Mouse (Mus musculus): ENCODE results near the gene Stat4. TPM values are rescaled to one million over a fixed set of nuclear protein-coding genes. Genes with fewer than 3 reads are reported as not detected.
A peak's percentile ranks its signal among the peaks of the same experiment; 100 is the strongest.

The Stat4 gene
- total and polyA plus RNA-seq, 3 experiments, result 11.4 to 17.5 (median 16.7) TPM

DNA sequence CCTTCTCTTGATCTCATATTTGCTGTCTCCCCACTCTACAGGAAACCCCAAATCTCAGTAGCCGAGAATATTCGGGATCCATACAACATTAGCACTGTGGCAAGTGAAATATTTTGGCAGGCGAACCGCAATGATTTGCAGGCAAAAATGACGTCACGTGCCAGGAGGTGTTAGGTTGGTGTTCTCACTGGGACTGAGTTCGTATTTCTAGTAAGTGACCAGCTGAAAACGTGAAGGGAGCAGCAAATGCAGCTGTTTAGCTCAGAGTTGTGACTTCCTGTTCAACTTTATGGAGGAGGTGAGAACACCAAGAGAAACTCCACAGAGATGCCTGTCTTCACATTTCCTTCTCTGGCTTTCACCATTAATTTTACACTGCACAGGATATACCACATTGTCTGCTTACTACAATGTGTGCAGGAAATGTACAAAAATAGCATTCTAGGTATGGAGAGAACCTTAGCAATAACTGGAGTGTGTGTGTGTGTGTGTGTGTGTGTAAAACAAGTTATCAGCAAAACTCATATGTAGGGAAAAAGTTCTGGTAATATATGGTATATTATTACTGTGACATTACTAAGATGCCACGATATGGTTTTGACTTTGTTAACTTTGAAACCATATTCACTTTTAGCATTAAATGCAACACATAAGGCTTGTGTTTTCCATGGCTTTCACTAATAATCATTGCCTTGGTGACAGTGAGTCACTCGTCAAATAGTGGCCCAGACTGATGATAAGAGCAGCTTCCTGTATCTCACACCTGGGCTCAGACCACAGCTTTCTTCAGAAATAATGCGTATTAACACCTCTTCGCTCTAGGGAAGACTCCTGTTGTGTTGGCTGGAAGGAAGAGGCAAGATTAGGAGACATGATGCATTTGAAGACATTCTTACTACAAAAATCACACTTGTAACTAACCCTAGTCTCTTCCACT is 48.1 kb downstream of the Stat4 start:
- no peak overlapping the region for H3K4me2 ChIP-seq (ENCODE audit: insufficient read depth, low read depth, poor library complexity, severe bottlenecking)
- no peak overlapping the region for H3K9ac ChIP-seq (ENCODE audit: insufficient read depth, low read depth)
- no peaks in the 10 kb centered on the region for H3K27me3 ChIP-seq (replicated peaks)
- in situ Hi-C loops (cut with MboI; ENCODE audit: low pct_ligation_motif_present, low pct_unique_long_range_greater_than_20kb, low sequenced_read_pairs) (loop anchor here (5.0 kb wide), 1 partner anchor 37 kb away; no protein-coding TSS in a partner anchor), dilution Hi-C loops (cut with MboI; ENCODE audit: extremely low pct_ligation_motif_present, extremely low pct_unique_long_range_greater_than_20kb, low sequenced_read_pairs) (no loop called here)
- no peak overlapping the region for H3K27ac ChIP-seq (ENCODE audit: insufficient read depth, low read depth)
- peaks cover 0 to 3% of the 10 kb centered on the region in 2 experiments for H3K36me3 ChIP-seq (replicated peaks in 1 of 2; ENCODE audit: control insufficient read depth in 1 of 2, insufficient read depth in 1 of 2, low read length in 1 of 2)
- peaks cover 9 to 26% of the 10 kb centered on the region in 2 experiments for H3K4me1 ChIP-seq (ENCODE audit: control insufficient read depth in 1 of 2, insufficient read depth in 2 of 2)
- H3K4me3 ChIP-seq (replicated peaks in 1 of 3; ENCODE audit: low read depth in 2 of 3, low read length in 2 of 3, poor library complexity in 1 of 3), result no peak overlapping the region
- TF ChIP-seq USF2 (conservative IDR thresholded peaks at IDR 0.05; ENCODE audit: low read depth, low read length) (no peak), MEF2A (IDR thresholded peaks at IDR 0.05; ENCODE audit: borderline replicate concordance, low read depth, low read length) (no peak), BHLHE40 (IDR thresholded peaks at IDR 0.05; ENCODE audit: low read depth, low read length) (peak; percentile 23; the same call in 1 of the 2 replicates), ZMIZ1 (IDR thresholded peaks at IDR 0.05; ENCODE audit: low read depth, low read length) (no peak)
- peaks cover 2% of the 10 kb centered on the region for H3K9me3 ChIP-seq (replicated peaks; ENCODE audit: low read length)
- DNase-seq (ENCODE audit: extremely low read depth), result no peak
- H3K79me2 ChIP-seq (replicated peaks; ENCODE audit: control insufficient read depth, extremely low read depth, insufficient read depth, poor library complexity, severe bottlenecking), result no peaks in the 10 kb centered on the region

DNA sequence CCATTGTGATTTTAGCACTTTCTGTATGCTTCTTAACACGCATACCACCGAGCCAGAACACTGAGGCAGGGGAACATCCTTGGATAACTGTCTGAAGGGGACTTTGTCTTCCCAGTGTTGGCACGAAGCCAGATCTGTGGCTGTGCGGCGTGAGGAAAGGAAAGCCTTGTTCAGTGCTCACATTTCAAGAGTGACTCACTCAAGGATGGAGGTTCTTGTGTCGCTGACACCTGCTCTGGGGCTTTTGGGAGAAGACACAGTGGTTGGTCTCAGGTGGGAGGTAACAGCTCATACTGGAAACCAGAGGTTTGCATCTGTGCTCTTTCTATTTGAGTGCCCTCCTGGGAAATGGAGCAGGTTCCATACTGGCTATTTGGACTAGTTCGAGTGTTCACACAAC is 52.2 kb downstream of the Stat4 start:
- Histone ChIP-seq H3K4me2 (ENCODE audit: insufficient read depth, low read depth, poor library complexity, severe bottlenecking) (peak overlapping the region; percentile 56), H3K36me3 (replicated peaks in 1 of 2; ENCODE audit: control insufficient read depth in 1 of 2, insufficient read depth in 1 of 2, low read length in 1 of 2) (peaks cover 0 to 6% of the 10 kb centered on the region in 2 experiments), H3K4me3 (replicated peaks in 1 of 3; ENCODE audit: low read depth in 2 of 3, low read length in 2 of 3, poor library complexity in 1 of 3) (peak overlapping the region in 1 of 3 experiments; percentile 13), H3K9me3 (replicated peaks; ENCODE audit: low read length) (peaks cover 2% of the 10 kb centered on the region), H3K9ac (ENCODE audit: insufficient read depth, low read depth) (no peak overlapping the region), H3K4me1 (ENCODE audit: control insufficient read depth in 1 of 2, insufficient read depth in 2 of 2) (peaks cover 14 to 35% of the 10 kb centered on the region in 2 experiments), H3K27me3 (replicated peaks) (no peaks in the 10 kb centered on the region), H3K27ac (ENCODE audit: insufficient read depth, low read depth) (no peak overlapping the region; the same call in 1 of the 2 replicates), H3K79me2 (replicated peaks; ENCODE audit: control insufficient read depth, extremely low read depth, insufficient read depth, poor library complexity, severe bottlenecking) (no peaks in the 10 kb centered on the region)
- peak; percentile 90 for TF ChIP-seq BHLHE40 (IDR thresholded peaks at IDR 0.05; ENCODE audit: low read depth, low read length)
- peak; percentile 55; the same call in 1 of the 2 replicates for TF ChIP-seq MEF2A (IDR thresholded peaks at IDR 0.05; ENCODE audit: borderline replicate concordance, low read depth, low read length)
- TF ChIP-seq GABPA (IDR thresholded peaks at IDR 0.05; ENCODE audit: insufficient replicate concordance, low read depth, low read length), result no peak
- no peak for TF ChIP-seq HCFC1 (IDR thresholded peaks at IDR 0.05; ENCODE audit: low read depth, low read length)
- peak; percentile 39; the same call in 1 of the 2 replicates for TF ChIP-seq SIN3A (IDR thresholded peaks at IDR 0.05; ENCODE audit: low read length)
- no peak for TF ChIP-seq USF1 (IDR thresholded peaks at IDR 0.05; ENCODE audit: low read depth, low read length)
- no peak for TF ChIP-seq ZNF384 (IDR thresholded peaks at IDR 0.05; ENCODE audit: low read depth, low read length)
- TF ChIP-seq CTCF (conservative IDR thresholded peaks at IDR 0.05 in 1 of 2, IDR thresholded peaks at IDR 0.05 in 1 of 2; ENCODE audit: low read depth in 2 of 2, low read length in 2 of 2), result no peak
- TF ChIP-seq CHD1 (IDR thresholded peaks at IDR 0.05; ENCODE audit: low read depth, low read length), result 0 out of 2 replicates have a peak, but pooled peaks have one; percentile 27
- no peak for TF ChIP-seq CHD2 (IDR thresholded peaks at IDR 0.05; ENCODE audit: low read length)
- TF ChIP-seq ETS1 (conservative IDR thresholded peaks at IDR 0.05; ENCODE audit: low read depth, low read length), result peak; percentile 88
- TF ChIP-seq JUN (IDR thresholded peaks at IDR 0.05; ENCODE audit: insufficient read depth, low read depth, low read length), result 0 out of 2 replicates have a peak, but pooled peaks have one; percentile 21
- TF ChIP-seq MAFK (IDR thresholded peaks at IDR 0.05; ENCODE audit: insufficient replicate concordance, low read length), result peak; percentile 72; the same call in 1 of the 2 replicates
- TF ChIP-seq UBTF (IDR thresholded peaks at IDR 0.05; ENCODE audit: low read depth, low read length), result no peak
- TF ChIP-seq EP300 (IDR thresholded peaks at IDR 0.05; ENCODE audit: low read length), result peak; percentile 82
- no peak for TF ChIP-seq POLR2A (IDR thresholded peaks at IDR 0.05; ENCODE audit: low read depth, low read length)
- no peak for TF ChIP-seq MAZ (IDR thresholded peaks at IDR 0.05; ENCODE audit: low read depth, low read length)
- no peak for TF ChIP-seq E2F4 (IDR thresholded peaks at IDR 0.05; ENCODE audit: insufficient replicate concordance, low read depth, low read length)
- TF ChIP-seq PAX5 (IDR thresholded peaks at IDR 0.05; ENCODE audit: low read length), result no peak
- peak; percentile 71 for TF ChIP-seq IRF4 (IDR thresholded peaks at IDR 0.05; ENCODE audit: low read depth, low read length)
- TF ChIP-seq ZC3H11A (IDR thresholded peaks at IDR 0.05; ENCODE audit: low read depth, low read length), result no peak
- TF ChIP-seq JUND (conservative IDR thresholded peaks at IDR 0.05; ENCODE audit: low read depth, low read length), result peak; percentile 54
- TF ChIP-seq RCOR1 (conservative IDR thresholded peaks at IDR 0.05; ENCODE audit: low read depth, low read length), result peak; percentile 79
- TF ChIP-seq USF2 (conservative IDR thresholded peaks at IDR 0.05; ENCODE audit: low read depth, low read length), result no peak
- no peak for TF ChIP-seq NRF1 (IDR thresholded peaks at IDR 0.05; ENCODE audit: low read depth, low read length)
- peak; percentile 85 for TF ChIP-seq TCF12 (IDR thresholded peaks at IDR 0.05; ENCODE audit: low read depth, low read length)
- DNase-seq (ENCODE audit: extremely low read depth), result peak; percentile 60
- dilution Hi-C loops (cut with MboI; ENCODE audit: extremely low pct_ligation_motif_present, extremely low pct_unique_long_range_greater_than_20kb, low sequenced_read_pairs) (no loop called here), in situ Hi-C loops (cut with MboI; ENCODE audit: low pct_ligation_motif_present, low pct_unique_long_range_greater_than_20kb, low sequenced_read_pairs) (loop anchor here (5.0 kb wide), 1 partner anchor 33 kb away; no protein-coding TSS in a partner anchor)
